Mouse (Mus musculus) bone marrow macrophage, adult 2 months (primary cell): ENCODE results near the gene Ptprk.

Source experiments
- CTCF ChIP-seq: IDR thresholded peaks from 2 replicates; pipeline ENCODE4 v1.5.1; 2012; ENCODE audit warnings: low read depth, mild to moderate bottlenecking, low read length, moderate library complexity
- POLR2A ChIP-seq: IDR thresholded peaks from 2 replicates; pipeline ENCODE4 v1.6.1; 2012; ENCODE audit warnings: mild to moderate bottlenecking, low read depth, low read length, borderline replicate concordance

DNA sequence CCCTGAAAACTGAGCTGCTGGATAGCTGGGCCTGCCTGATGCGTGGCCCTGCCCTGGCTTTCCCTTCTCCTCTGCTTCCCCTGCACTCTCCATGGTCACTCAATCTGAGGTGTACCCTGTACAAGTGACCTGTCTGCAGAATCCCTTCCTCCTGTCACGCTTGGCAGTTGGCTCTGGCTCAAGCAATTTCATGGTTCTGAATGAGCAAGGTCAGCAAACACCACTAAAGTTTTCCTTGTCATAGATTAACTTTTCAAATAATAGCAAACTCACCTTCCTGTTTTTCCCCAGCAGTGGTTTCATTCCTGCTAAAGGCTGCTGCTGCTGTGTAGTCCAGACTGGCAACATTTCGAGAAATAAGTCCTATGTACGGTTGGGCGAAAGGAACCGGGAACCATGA is 30.6 kb downstream of the Ptprk start:
- TF ChIP-seq CTCF (no peak), POLR2A (no peak)
